Mouse (Mus musculus) megakaryocyte, adult 5-6 weeks (primary cell): Measurements from ENCODE around the gene Ubl5. TPM values are rescaled to one million over a fixed set of nuclear protein-coding genes. Genes with fewer than 3 reads are reported as not detected.
A peak's percentile ranks its signal among the peaks of the same experiment; 100 is the strongest.
"Not testable (repeated sequence)": the region's sequence is repeated elsewhere in the genome, so short reads cannot be mapped to it uniquely, and the experiment has no call there.

Experiments
- ATAC-seq: 2 replicates; pipeline ENCODE4 v1.8.0; 2016; ENCODE audit warnings: mild to moderate bottlenecking, inconsistent platforms; ENCODE audit not compliant: poor library complexity, severe bottlenecking
- total RNA-seq, 2 experiments: library from RNA; stranded (forward) in 1 of 2; stranded (reverse) in 1 of 2; fragments of 153-499, 151-499 nt in 1 of 2; fragments of 221-1000, 200-1000 nt in 1 of 2; gene quantifications; 2 replicates each; pipeline versions ENCODE4 v1.2.3 to v1.2.4; 2015 to 2017

The Ubl5 gene
- total RNA-seq (2015), result 455 and 486 TPM in 2 replicates
- total RNA-seq (2017), result 123 and 127 TPM in 2 replicates

GRCm38 (mm10) chr9:20642101-20642895, at the start of gene Ubl5:
Gene Ubl5, plus strand, starts transcription at chr9:20642878.
- ATAC-seq, result peak; percentile 24

- peak; percentile 72 for ATAC-seq
Observed at GRCm38 (mm10) chr9:20601270-20601669, 41.4 kb upstream of the Ubl5 start.

GRCm38 (mm10) chr9:20606269-20606668, 36.4 kb upstream of the Ubl5 start:
- ATAC-seq, result no peak

DNA sequence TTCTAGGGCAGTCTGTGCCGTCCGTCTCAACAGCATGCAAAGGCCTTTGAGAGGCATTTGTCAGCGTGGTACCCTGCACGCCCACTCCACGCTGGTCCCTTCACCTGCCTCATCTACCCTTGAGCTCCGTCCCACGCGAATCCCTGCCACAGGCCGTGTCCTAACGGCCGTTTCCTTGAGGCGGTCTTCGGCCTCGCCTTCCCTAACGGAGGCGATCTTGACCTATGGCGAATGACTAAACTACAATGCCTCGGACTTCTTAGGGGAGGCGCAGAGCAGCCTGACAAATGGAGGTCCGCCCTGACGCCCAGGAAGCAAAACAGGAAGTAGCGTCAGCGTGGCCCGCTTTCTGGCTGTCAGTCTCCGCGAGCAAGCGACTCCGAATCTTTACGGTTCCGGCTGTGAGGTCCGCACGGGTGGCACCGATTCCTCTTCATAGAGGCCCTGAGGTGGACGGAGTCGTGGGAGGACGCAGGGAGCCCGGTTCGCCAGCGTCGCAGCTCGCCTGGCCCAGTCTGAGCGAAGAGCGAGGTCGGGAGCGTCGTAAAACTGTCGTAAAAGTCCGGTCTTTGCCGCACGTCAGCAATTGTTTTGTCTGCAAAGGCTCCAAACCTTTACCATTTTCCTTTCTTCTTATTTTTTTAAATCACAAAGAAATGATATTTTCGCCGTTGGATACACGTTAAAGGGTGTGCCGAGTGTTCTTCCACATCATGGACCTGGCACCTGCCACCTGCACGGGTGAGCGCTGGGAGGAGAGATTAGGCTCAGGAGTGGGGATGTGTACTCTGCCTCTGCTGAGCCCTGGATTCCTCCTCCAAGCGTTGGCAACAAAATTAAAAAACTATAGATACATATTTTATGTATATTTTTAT, 35.3 kb upstream of the Ubl5 start:
- peak; percentile 99 for ATAC-seq

GRCm38 (mm10) chr9:20609831-20610464, 32.7 kb upstream of the Ubl5 start:
- no peak for ATAC-seq

- ATAC-seq, result no peak
Observed at GRCm38 (mm10) chr9:20611976-20612375, 30.7 kb upstream of the Ubl5 start.

GRCm38 (mm10) chr9:20616685-20617084, 26.0 kb upstream of the Ubl5 start:
- ATAC-seq, result no peak

DNA sequence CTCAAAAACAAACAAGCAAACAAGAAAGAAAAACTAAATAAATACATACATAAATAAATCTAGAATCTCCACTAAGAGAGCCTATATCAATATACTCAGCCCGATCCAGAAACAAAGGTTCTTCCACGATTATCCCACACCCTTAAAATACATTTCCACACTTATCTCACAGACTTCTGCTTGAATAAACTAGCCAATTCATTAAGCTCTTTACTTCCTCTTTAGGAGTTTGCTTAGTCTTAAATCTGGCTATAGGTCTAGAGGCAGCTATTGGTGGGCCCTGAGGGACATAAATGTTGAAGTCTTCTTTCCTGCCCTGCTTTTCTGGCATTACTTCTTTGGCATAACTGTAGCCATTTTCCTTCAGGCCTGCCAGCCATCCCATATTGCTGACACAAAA, 11.3 kb upstream of the Ubl5 start:
- ATAC-seq, result no peak

GRCm38 (mm10) chr9:20635676-20636075, 7.0 kb upstream of the Ubl5 start:
- not testable (repeated sequence) for ATAC-seq

GRCm38 (mm10) chr9:20636256-20636655, 6.4 kb upstream of the Ubl5 start:
- no peak for ATAC-seq

DNA sequence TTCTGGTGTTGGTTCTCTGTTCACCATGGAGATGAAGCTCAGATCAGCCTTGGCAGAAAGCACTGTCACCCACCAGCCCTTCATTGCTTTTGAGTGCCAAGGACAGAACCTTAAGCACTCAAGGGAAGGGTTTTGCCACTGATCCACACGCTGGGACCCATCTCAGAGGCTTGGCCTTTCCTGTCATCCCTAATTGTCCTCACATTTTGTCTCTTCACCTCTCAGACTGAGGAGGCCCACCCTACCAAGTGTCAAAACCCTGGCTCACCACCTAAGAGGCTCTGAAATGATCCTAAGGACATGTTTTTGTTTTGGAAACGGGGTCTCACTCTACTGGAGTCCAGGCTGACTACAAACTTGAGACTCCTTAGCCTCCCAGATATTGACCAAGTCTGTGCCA, 5.9 kb upstream of the Ubl5 start:
- no peak for ATAC-seq

- ATAC-seq, result no peak
Observed at GRCm38 (mm10) chr9:20638552-20638951, 4.1 kb upstream of the Ubl5 start.

GRCm38 (mm10) chr9:20639486-20639885, 3.2 kb upstream of the Ubl5 start:
- ATAC-seq, result no peak

GRCm38 (mm10) chr9:20641501-20641900, 1.2 kb upstream of the Ubl5 start:
- ATAC-seq, result no peak

- peak; percentile 84 for ATAC-seq
Observed at GRCm38 (mm10) chr9:20642896-20643466, 303 bp downstream of the Ubl5 start.

DNA sequence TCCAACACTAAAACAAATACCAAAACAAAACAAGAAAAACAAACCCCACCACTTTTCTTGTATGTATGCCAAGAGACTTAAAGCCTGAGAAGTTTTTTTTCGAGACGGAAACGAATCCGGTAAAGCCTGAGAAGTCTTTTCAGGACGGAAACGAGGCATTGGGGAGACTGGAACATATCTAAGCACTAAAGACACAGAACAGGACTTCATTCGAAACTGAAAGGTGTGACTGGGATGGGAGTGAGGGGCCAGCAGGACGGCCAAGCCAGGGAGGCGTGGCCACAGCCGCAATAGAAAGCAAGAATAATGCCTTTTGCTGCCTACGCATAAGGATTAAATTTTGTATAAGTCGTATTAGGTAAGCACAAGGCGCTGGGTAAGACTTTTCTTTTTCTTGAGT, 1.1 kb downstream of the Ubl5 start:
- ATAC-seq, result no peak

GRCm38 (mm10) chr9:20644360-20645081, 1.8 kb downstream of the Ubl5 start, which contains the start of gene Fbxl12:
Gene Fbxl12, minus strand, starts transcription at chr9:20644767.
- peak; percentile 78 for ATAC-seq

DNA sequence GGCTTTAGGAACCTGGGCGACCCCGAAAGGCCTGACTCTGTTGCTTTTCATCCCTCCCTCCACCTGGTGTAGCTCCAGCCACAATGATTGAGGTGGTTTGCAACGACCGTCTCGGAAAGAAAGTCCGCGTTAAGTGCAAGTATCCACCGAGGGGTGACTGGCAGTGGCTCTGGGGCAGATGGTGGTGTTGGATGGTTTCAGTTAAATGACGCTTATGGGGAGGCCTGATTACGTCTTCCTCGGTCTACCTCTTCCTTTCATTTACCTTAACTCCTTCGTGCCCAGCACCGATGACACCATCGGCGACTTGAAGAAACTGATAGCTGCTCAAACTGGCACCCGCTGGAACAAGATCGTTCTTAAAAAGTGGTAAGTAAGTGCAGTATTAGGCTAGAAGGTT, 2.4 kb downstream of the Ubl5 start:
- peak; percentile 13 for ATAC-seq

GRCm38 (mm10) chr9:20651602-20652259, 9.1 kb downstream of the Ubl5 start, which contains the start of gene Pin1:
Gene Pin1, plus strand, starts transcription at chr9:20652095.
- peak; percentile 96 for ATAC-seq

DNA sequence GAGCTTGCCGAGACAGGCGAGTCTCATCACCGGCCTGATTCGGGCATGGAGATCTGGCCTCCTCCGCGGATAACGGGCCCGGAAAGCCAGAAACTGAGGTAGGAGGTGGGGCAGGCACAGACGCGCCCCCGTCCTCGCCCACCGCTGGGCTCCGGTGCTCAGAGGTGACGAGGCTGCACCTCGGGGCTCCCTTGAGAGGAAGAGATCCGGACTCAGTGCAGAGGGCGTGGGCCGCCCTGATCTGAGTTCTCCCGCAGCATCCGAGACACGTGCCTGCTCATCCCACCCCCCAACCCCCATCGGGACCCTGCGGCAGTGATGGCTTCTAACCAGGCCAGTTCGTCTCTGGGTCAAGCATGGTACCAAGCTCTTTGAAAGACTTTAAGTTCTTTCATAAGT, 9.6 kb downstream of the Ubl5 start:
- peak; percentile 11 for ATAC-seq
